Mouse (Mus musculus) layer of hippocampus, adult 2 months (tissue): ENCODE measurements around the gene Abhd8. TPM values are rescaled to one million over a fixed set of nuclear protein-coding genes. Genes with fewer than 3 reads are reported as not detected.

ENCODE experiments used
- DNase-seq, 2 experiments: peaks; one replicate each; pipeline ENCODE4 v3.0.0; 2022; ENCODE audit warnings: low spot score in 2 of 2
- H3K27ac ChIP-seq: fragments of 200-600 bp; 2 replicates; pipeline ENCODE4 v1.8.1; 2022
- H3K4me3 ChIP-seq: fragments of 200-600 bp; 2 replicates; pipeline ENCODE4 v1.8.1; 2022; ENCODE audit warnings: mild to moderate bottlenecking
- CTCF ChIP-seq: fragments of 200-600 bp; conservative IDR thresholded peaks from 2 replicates; pipeline ENCODE4 v1.8.1; 2022; ENCODE audit warnings: antibody characterized with exemption, mild to moderate bottlenecking, moderate library complexity
- total RNA-seq, 2 experiments: library from RNA; stranded (reverse); gene quantifications; 2 replicates each; pipeline ENCODE4 v1.2.3; 2021

The Abhd8 gene
- total RNA-seq, 2 experiments from 2014 or later: 260 to 270 TPM

GRCm38 (mm10) chr8:71464513-71465500 is 1.4 kb upstream of the Abhd8 start, which contains the start of gene Mrpl34:
Mrpl34 (plus strand) TSS chr8:71464959.
- H3K4me3 ChIP-seq: peak within 1 kb of the TSS; percentile 72
- DNase-seq: peak; percentile 99 to 100
- H3K27ac ChIP-seq: peak within 1 kb of the TSS; percentile 96
- peak; percentile 99 for TF ChIP-seq CTCF

- peak; percentile 65 to 74 for DNase-seq
- Histone ChIP-seq H3K27ac (peak overlapping the region; percentile 96), H3K4me3 (peak overlapping the region; percentile 72)
- peak; percentile 30 for TF ChIP-seq CTCF
Measured at GRCm38 (mm10) chr8:71462786-71463185, 669 bp downstream of the Abhd8 start.

- TF ChIP-seq CTCF: no peak
- Histone ChIP-seq H3K27ac (peak overlapping the region; percentile 96), H3K4me3 (peak overlapping the region; percentile 72)
- DNase-seq: no peak
Measured at GRCm38 (mm10) chr8:71462191-71462590, 1.3 kb downstream of the Abhd8 start.

- H3K4me3 ChIP-seq: peak overlapping the region; percentile 72; the same call in 1 of the 2 replicates
- no peak for TF ChIP-seq CTCF
- no peak for DNase-seq
- no peak overlapping the region for H3K27ac ChIP-seq
Measured at GRCm38 (mm10) chr8:71461152-71461840, 2.2 kb downstream of the Abhd8 start.

- DNase-seq: no peak
- no peak for TF ChIP-seq CTCF
- no peak overlapping the region for H3K27ac ChIP-seq
- H3K4me3 ChIP-seq: no peak overlapping the region; the same call in 1 of the 2 replicates
Measured at GRCm38 (mm10) chr8:71460716-71461115, 2.7 kb downstream of the Abhd8 start.

- no peak overlapping the region for H3K4me3 ChIP-seq
- DNase-seq: no peak
- H3K27ac ChIP-seq: no peak overlapping the region
- TF ChIP-seq CTCF: no peak
Measured at GRCm38 (mm10) chr8:71457659-71458270, 5.7 kb downstream of the Abhd8 start.

GRCm38 (mm10) chr8:71456906-71457305 is 6.5 kb downstream of the Abhd8 start:
- DNase-seq: no peak
- Histone ChIP-seq H3K27ac (no peak overlapping the region), H3K4me3 (no peak overlapping the region)
- no peak for TF ChIP-seq CTCF

GRCm38 (mm10) chr8:71454668-71455067 is 8.8 kb downstream of the Abhd8 start:
- DNase-seq: no peak
- Histone ChIP-seq H3K4me3 (no peak overlapping the region), H3K27ac (no peak overlapping the region)
- no peak for TF ChIP-seq CTCF

GRCm38 (mm10) chr8:71452669-71453068 is 10.8 kb downstream of the Abhd8 start:
- DNase-seq: no peak
- Histone ChIP-seq H3K27ac (no peak overlapping the region), H3K4me3 (no peak overlapping the region)
- TF ChIP-seq CTCF: no peak

- Histone ChIP-seq H3K4me3 (no peak overlapping the region), H3K27ac (no peak overlapping the region)
- no peak for DNase-seq
- no peak for TF ChIP-seq CTCF
Measured at GRCm38 (mm10) chr8:71451777-71452176, 11.7 kb downstream of the Abhd8 start.

- no peak for DNase-seq
Measured at GRCm38 (mm10) chr8:71451337-71451736, 12.1 kb downstream of the Abhd8 start.

GRCm38 (mm10) chr8:71445096-71445495 is 18.4 kb downstream of the Abhd8 start:
- no peak for DNase-seq
- no peak for TF ChIP-seq CTCF
- Histone ChIP-seq H3K27ac (no peak overlapping the region), H3K4me3 (no peak overlapping the region)

More at GRCm38 (mm10) chr8:71451337-71451736, 12.1 kb downstream of the Abhd8 start:
- H3K4me3 ChIP-seq: no peak overlapping the region
- no peak for TF ChIP-seq CTCF
- no peak overlapping the region for H3K27ac ChIP-seq

GRCm38 (mm10) chr8:71441404-71441803 is 22.1 kb downstream of the Abhd8 start:
- no peak overlapping the region for H3K27ac ChIP-seq
- TF ChIP-seq CTCF: peak; percentile 94
- peak in 1 of 2 experiments; percentile 61 for DNase-seq
- H3K4me3 ChIP-seq: no peak overlapping the region
